ENCODE assay signal across 8 mouse cellular contexts in genomic region chr7:79140897-79141296, GRCm38 (mm10). TPM values are rescaled to one million over a fixed set of nuclear protein-coding genes. Genes with fewer than 3 reads are reported as not detected.
A peak's percentile ranks its signal among the peaks of the same experiment; 100 is the strongest.
DNase-seq lines count a peak whose midpoint lies in the region; ATAC-seq lines count a peak whose summit lies in the region.

No protein-coding gene starts in this region.

- H3K36me3 ChIP-seq in heart, embryonic 11.5 days (ENCODE audit: control insufficient read depth, insufficient read depth, low read length): peaks cover 14% of the 10 kb centered on the region
- peaks cover 27% of the 10 kb centered on the region; the same call in 1 of the 2 replicates for H3K36me3 ChIP-seq in forebrain, embryonic 14.5 days (ENCODE audit: control insufficient read depth, insufficient read depth, low read length)
- H3K36me3 ChIP-seq in hindbrain, embryonic 16.5 days (ENCODE audit: control insufficient read depth, insufficient read depth, low read length): no peaks in the 10 kb centered on the region
- no peaks in the 10 kb centered on the region for H3K36me3 ChIP-seq in midbrain, embryonic 15.5 days (replicated peaks)

- no peak overlapping the region for H3K4me2 ChIP-seq in heart, embryonic 11.5 days
- H3K4me2 ChIP-seq in forebrain, embryonic 14.5 days (ENCODE audit: low read length): no peak overlapping the region
- no peak overlapping the region for H3K4me2 ChIP-seq in hindbrain, embryonic 16.5 days (ENCODE audit: low read length)
- no peak overlapping the region for H3K4me2 ChIP-seq in midbrain, embryonic 15.5 days

- H3K27me3 ChIP-seq in heart, embryonic 11.5 days (ENCODE audit: control insufficient read depth, insufficient read depth, low read length): no peaks in the 10 kb centered on the region
- no peaks in the 10 kb centered on the region for H3K27me3 ChIP-seq in forebrain, embryonic 14.5 days (replicated peaks; ENCODE audit: control insufficient read depth, insufficient read depth, low read length)
- H3K27me3 ChIP-seq in hindbrain, embryonic 16.5 days (replicated peaks; ENCODE audit: control insufficient read depth, insufficient read depth, low read length): no peaks in the 10 kb centered on the region
- H3K27me3 ChIP-seq in midbrain, embryonic 15.5 days (replicated peaks): no peaks in the 10 kb centered on the region

- ATAC-seq in heart, embryonic 11.5 days (replicated peaks; ENCODE audit: insufficient number of reproducible peaks, low FRiP score, low TSS enrichment): no peak
- peak; percentile 74 for ATAC-seq in forebrain, embryonic 14.5 days
- ATAC-seq in hindbrain, embryonic 16.5 days: peak; percentile 71
- peak; percentile 56 for ATAC-seq in midbrain, embryonic 15.5 days (replicated peaks)

- H3K9ac ChIP-seq in heart, embryonic 11.5 days (ENCODE audit: low read depth, low read length): no peak overlapping the region
- peak overlapping the region; percentile 25; the same call in 1 of the 2 replicates for H3K9ac ChIP-seq in forebrain, embryonic 14.5 days (ENCODE audit: low read length)
- H3K9ac ChIP-seq in hindbrain, embryonic 16.5 days (ENCODE audit: low read depth, low read length): no peak overlapping the region
- no peak overlapping the region for H3K9ac ChIP-seq in midbrain, embryonic 15.5 days

- intact Hi-C loops in left cerebral cortex, postnatal 10 days (cut with DNase I): loop anchor here (5.0 kb wide), 2 partner anchors 86 to 206 kb away; no protein-coding TSS in a partner anchor

- H3K9me3 ChIP-seq in heart, embryonic 11.5 days (replicated peaks; ENCODE audit: control insufficient read depth, low read length): no peaks in the 10 kb centered on the region
- H3K9me3 ChIP-seq in forebrain, embryonic 14.5 days (replicated peaks; ENCODE audit: control insufficient read depth, low read length): no peaks in the 10 kb centered on the region
- H3K9me3 ChIP-seq in hindbrain, embryonic 16.5 days (ENCODE audit: control insufficient read depth, low read length): no peaks in the 10 kb centered on the region
- no peaks in the 10 kb centered on the region for H3K9me3 ChIP-seq in midbrain, embryonic 15.5 days

- H3K4me1 ChIP-seq in heart, embryonic 11.5 days (ENCODE audit: control insufficient read depth, insufficient read depth, low read length): no peaks in the 10 kb centered on the region
- no peaks in the 10 kb centered on the region for H3K4me1 ChIP-seq in forebrain, embryonic 14.5 days (ENCODE audit: control insufficient read depth, insufficient read depth, low read length)
- peaks cover 3% of the 10 kb centered on the region; the same call in 1 of the 2 replicates for H3K4me1 ChIP-seq in hindbrain, embryonic 16.5 days (ENCODE audit: control insufficient read depth, insufficient read depth, low read depth, low read length)
- H3K4me1 ChIP-seq in midbrain, embryonic 15.5 days: no peaks in the 10 kb centered on the region

- peak; percentile 95 for DNase-seq in heart, adult 11 months
- DNase-seq in c-Kit-positive CD71-positive TER-119-positive erythroid progenitor cells, embryonic 14.5 days (ENCODE audit: low spot score): peak; percentile 56
- peak; percentile 81 for DNase-seq in forebrain, embryonic 14.5 days (ENCODE audit: low spot score)
- DNase-seq in left cerebral cortex, postnatal 10 days (ENCODE audit: extremely low spot score in 1 of 2, low spot score in 2 of 2): peak; percentile 72 to 85
- DNase-seq in spleen, postnatal 36 days (ENCODE audit: low spot score in 2 of 2): peak; percentile 28 to 42

- WGBS in heart, embryonic 11.5 days (ENCODE audit: insufficient replicate concordance): 41% methylated on average over 8 of the region's 8 CpGs
- WGBS in forebrain, embryonic 14.5 days: 37% methylated on average over 8 of the region's 8 CpGs
- 35% methylated on average over 8 of the region's 8 CpGs for WGBS in hindbrain, embryonic 16.5 days
- WGBS in midbrain, embryonic 15.5 days: 32% methylated on average over 8 of the region's 8 CpGs

- H3K4me3 ChIP-seq in heart, embryonic 11.5 days (ENCODE audit: low read depth, low read length): no peak overlapping the region
- H3K4me3 ChIP-seq in forebrain, embryonic 14.5 days (ENCODE audit: low read depth, low read length): no peak overlapping the region
- H3K4me3 ChIP-seq in hindbrain, embryonic 16.5 days (ENCODE audit: low read length): no peak overlapping the region
- H3K4me3 ChIP-seq in midbrain, embryonic 15.5 days: no peak overlapping the region

- no peak overlapping the region for H3K27ac ChIP-seq in heart, embryonic 11.5 days (ENCODE audit: low read depth, low read length)
- no peak overlapping the region for H3K27ac ChIP-seq in forebrain, embryonic 14.5 days (ENCODE audit: low read depth, low read length)
- H3K27ac ChIP-seq in hindbrain, embryonic 16.5 days (ENCODE audit: low read depth, low read length): no peak overlapping the region
- no peak overlapping the region for H3K27ac ChIP-seq in midbrain, embryonic 15.5 days

RNA-seq across cellular contexts. Expression of gene Mfge8, which starts 8.0 kb away (rescaled TPM):
- polyA plus RNA-seq in heart, embryonic 11.5 days (2014; fragmentation: Nextera tagmentation; extraction: Ambion mirVana): 205 and 243 TPM in 2 replicates
- polyA plus RNA-seq in forebrain, embryonic 14.5 days (2014; fragmentation: Nextera tagmentation; extraction: Ambion mirVana): 156 and 176 TPM in 2 replicates
- 281 and 351 TPM in 2 replicates for polyA plus RNA-seq in hindbrain, embryonic 16.5 days (2015; fragmentation: Nextera tagmentation; extraction: Ambion mirVana)
- total RNA-seq in left cerebral cortex, postnatal 10 days (2021): 100 to 1,000 TPM; 148 to 163 TPM
- polyA plus RNA-seq in midbrain, embryonic 15.5 days (2015; fragmentation: Nextera tagmentation; extraction: Ambion mirVana): 113 and 150 TPM in 2 replicates

RNA-seq across cellular contexts. Expression of gene Hapln3, which starts 10.1 kb away (rescaled TPM):
- 1.2 and 1.4 TPM in 2 replicates for polyA plus RNA-seq in heart, embryonic 11.5 days (2014; fragmentation: Nextera tagmentation; extraction: Ambion mirVana)
- 2.1 and 2.7 TPM in 2 replicates for polyA plus RNA-seq in forebrain, embryonic 14.5 days (2014; fragmentation: Nextera tagmentation; extraction: Ambion mirVana)
- polyA plus RNA-seq in hindbrain, embryonic 16.5 days (2015; fragmentation: Nextera tagmentation; extraction: Ambion mirVana): 2.3 and 4.4 TPM in 2 replicates
- 1 to 10 TPM; 8.7 to 9.0 TPM for total RNA-seq in left cerebral cortex, postnatal 10 days (2021)
- polyA plus RNA-seq in midbrain, embryonic 15.5 days (2015; fragmentation: Nextera tagmentation; extraction: Ambion mirVana): 1.6 and 2.0 TPM in 2 replicates

Comparison
In these comparisons a context has a peak if more than half of its experiments do, and no peak if none do; other contexts are left out.
1. DNase-seq: peak in every context shown above with its lines; median percentile 95 in heart, adult 11 months; 81 in forebrain, embryonic 14.5 days; 78 in left cerebral cortex, postnatal 10 days; 56 in c-Kit-positive CD71-positive TER-119-positive erythroid progenitor cells, embryonic 14.5 days; 35 in spleen, postnatal 36 days.